Mouse (Mus musculus): Measurements from ENCODE around the gene Hist1h3c. TPM values are rescaled to one million over a fixed set of nuclear protein-coding genes. Genes with fewer than 3 reads are reported as not detected.
"Not testable (repeated sequence)": the region's sequence is repeated elsewhere in the genome, so short reads cannot be mapped to it uniquely, and the experiment has no call there.

Gene Hist1h3c
- total and polyA plus RNA-seq, 2 experiments = 0.20 to 8.0 TPM

DNA sequence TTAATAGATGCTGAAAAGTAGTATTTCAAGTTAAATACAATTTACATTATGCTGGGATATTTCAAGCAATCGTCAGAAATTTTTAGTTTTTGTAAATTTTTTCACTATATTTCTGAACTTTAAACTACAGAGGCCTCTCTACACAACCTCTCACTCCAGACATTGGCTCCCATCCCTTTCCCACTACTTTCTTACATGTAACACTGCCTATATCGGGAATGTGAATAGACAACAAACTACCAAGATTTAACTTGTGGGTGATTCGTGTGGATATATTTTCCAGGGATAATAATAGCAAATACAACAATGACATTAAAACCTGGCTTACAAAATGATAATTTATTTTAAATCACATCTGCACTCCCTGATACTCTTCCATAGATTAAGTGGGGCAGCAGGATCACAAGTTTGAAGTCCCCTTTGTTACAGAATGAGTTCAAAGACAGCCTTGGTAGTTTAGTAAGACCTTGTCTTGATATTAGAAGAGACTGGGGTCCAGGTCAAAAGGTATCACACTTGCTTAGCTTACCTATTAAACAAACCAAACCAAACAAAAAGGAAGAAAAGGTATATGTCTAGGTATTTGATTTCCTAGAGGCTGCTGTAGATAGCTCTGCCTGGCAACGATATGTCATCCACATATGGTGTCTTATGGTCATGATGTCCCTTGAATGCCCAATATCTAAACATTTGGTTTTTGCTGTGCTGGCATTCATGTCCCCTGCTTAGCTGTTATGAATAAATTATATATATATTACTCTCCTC lies 8.1 kb upstream of the Hist1h3c start:
- TF ChIP-seq POLR2A (IDR thresholded peaks at IDR 0.05; ENCODE audit: extremely low read depth, insufficient read depth, low read length) = no peak
- no peak for TF ChIP-seq CTCF (IDR thresholded peaks at IDR 0.05; ENCODE audit: low read depth, low read length)
- Histone ChIP-seq H3K4me3 (ENCODE audit: insufficient read depth, low read depth, low read length) (no peak overlapping the region), H3K27ac (replicated peaks; ENCODE audit: insufficient read depth, low read depth, low read length) (no peak overlapping the region), H3K9ac (ENCODE audit: low read depth, low read length) (no peak overlapping the region), H3K27me3 (ENCODE audit: control insufficient read depth, insufficient read depth, low read length) (no peaks in the 10 kb centered on the region), H3K79me2 (ENCODE audit: control insufficient read depth, insufficient read depth, low read length) (no peaks in the 10 kb centered on the region), H3K4me1 (ENCODE audit: control insufficient read depth, insufficient read depth, low read length) (peaks cover 4% of the 10 kb centered on the region), H3K36me3 (ENCODE audit: control insufficient read depth, insufficient read depth, low read length) (no peaks in the 10 kb centered on the region)
- WGBS = 66% methylated on average over 4 of the region's 4 CpGs
- no peak for DNase-seq (ENCODE audit: extremely low read depth, low read depth, low spot score)

- no peaks in the 10 kb centered on the region for H3K79me2 ChIP-seq (ENCODE audit: control insufficient read depth, insufficient read depth, low read length)
- no peaks in the 10 kb centered on the region for H3K36me3 ChIP-seq (ENCODE audit: control insufficient read depth, insufficient read depth, low read length)
- no peaks in the 10 kb centered on the region for H3K27me3 ChIP-seq (ENCODE audit: control insufficient read depth, insufficient read depth, low read length)
- TF ChIP-seq CTCF (IDR thresholded peaks at IDR 0.05; ENCODE audit: low read depth, low read length) (no peak), POLR2A (IDR thresholded peaks at IDR 0.05; ENCODE audit: extremely low read depth, insufficient read depth, low read length) (no peak)
- 15% methylated on average over 6 of the region's 6 CpGs for WGBS
- peaks cover 4% of the 10 kb centered on the region for H3K4me1 ChIP-seq (ENCODE audit: control insufficient read depth, insufficient read depth, low read length)
- H3K27ac ChIP-seq (replicated peaks; ENCODE audit: insufficient read depth, low read depth, low read length) = no peak overlapping the region
- H3K9ac ChIP-seq (ENCODE audit: low read depth, low read length) = no peak overlapping the region
- DNase-seq (ENCODE audit: extremely low read depth, low read depth, low spot score) = no peak
- no peak overlapping the region for H3K4me3 ChIP-seq (ENCODE audit: insufficient read depth, low read depth, low read length)
Observed at GRCm38 (mm10) chr13:23752742-23753172, 7.4 kb upstream of the Hist1h3c start.

- H3K79me2 ChIP-seq (ENCODE audit: control insufficient read depth, insufficient read depth, low read length); H3K27me3 ChIP-seq (ENCODE audit: control insufficient read depth, insufficient read depth, low read length); H3K36me3 ChIP-seq (ENCODE audit: control insufficient read depth, insufficient read depth, low read length); H3K4me1 ChIP-seq (ENCODE audit: control insufficient read depth, insufficient read depth, low read length): not testable (repeated sequence)
- Histone ChIP-seq H3K27ac (replicated peaks; ENCODE audit: insufficient read depth, low read depth, low read length) (peak within 1 kb of the TSS; percentile 96), H3K9ac (ENCODE audit: low read depth, low read length) (peak within 1 kb of the TSS; percentile 77), H3K4me3 (ENCODE audit: insufficient read depth, low read depth, low read length) (peak within 1 kb of the TSS; percentile 67; the same call in 1 of the 2 replicates)
- DNase-seq (ENCODE audit: extremely low read depth, low read depth, low spot score) = peak; percentile 86
- 3% methylated on average over 20 of the region's 47 CpGs for WGBS
Observed at GRCm38 (mm10) chr13:23752067-23752741, 6.8 kb upstream of the Hist1h3c start, which contains the start of gene Hist1h3b. Hist1h3b (plus strand) TSS chr13:23752267.

DNA sequence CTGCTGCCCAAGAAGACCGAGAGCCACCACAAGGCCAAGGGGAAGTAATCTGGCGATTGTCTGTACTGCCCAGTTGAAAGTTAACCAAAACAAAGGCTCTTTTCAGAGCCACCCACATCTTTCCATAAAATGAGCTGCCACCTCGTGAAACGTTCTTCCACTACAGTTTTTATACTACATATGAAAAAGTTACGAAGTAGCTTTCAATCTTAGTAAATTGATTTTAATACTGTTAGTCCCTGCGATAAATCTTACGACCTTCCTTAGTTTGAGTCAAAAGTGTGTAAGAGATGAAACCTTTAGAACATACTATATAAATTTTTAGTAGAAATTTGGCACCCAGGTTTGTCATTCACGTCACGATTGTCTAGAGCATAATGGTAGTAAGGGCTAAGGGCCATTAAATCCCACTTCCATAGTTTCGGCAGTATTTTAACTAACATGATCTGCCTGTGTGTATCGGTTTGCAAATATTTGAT lies 6.1 kb upstream of the Hist1h3c start:
- TF ChIP-seq POLR2A (IDR thresholded peaks at IDR 0.05; ENCODE audit: extremely low read depth, insufficient read depth, low read length) = no peak
- TF ChIP-seq CTCF (IDR thresholded peaks at IDR 0.05; ENCODE audit: low read depth, low read length) = no peak
- 4% methylated on average over 11 of the region's 11 CpGs for WGBS
- Histone ChIP-seq H3K27ac (replicated peaks; ENCODE audit: insufficient read depth, low read depth, low read length) (peak overlapping the region; percentile 67; the same call in 1 of the 2 replicates), H3K4me1 (ENCODE audit: control insufficient read depth, insufficient read depth, low read length) (peaks cover 4% of the 10 kb centered on the region), H3K36me3 (ENCODE audit: control insufficient read depth, insufficient read depth, low read length) (no peaks in the 10 kb centered on the region), H3K79me2 (ENCODE audit: control insufficient read depth, insufficient read depth, low read length) (no peaks in the 10 kb centered on the region), H3K27me3 (ENCODE audit: control insufficient read depth, insufficient read depth, low read length) (no peaks in the 10 kb centered on the region), H3K9ac (ENCODE audit: low read depth, low read length) (0 out of 2 replicates have a peak overlapping the region, but pooled peaks have one; percentile 41), H3K4me3 (ENCODE audit: insufficient read depth, low read depth, low read length) (peak overlapping the region; percentile 34; the same call in 1 of the 2 replicates)
- DNase-seq (ENCODE audit: extremely low read depth, low read depth, low spot score) = no peak

- Histone ChIP-seq H3K27ac (replicated peaks; ENCODE audit: insufficient read depth, low read depth, low read length) (peak within 1 kb of the TSS; percentile 96), H3K9ac (ENCODE audit: low read depth, low read length) (peak within 1 kb of the TSS; percentile 77), H3K4me3 (ENCODE audit: insufficient read depth, low read depth, low read length) (peak within 1 kb of the TSS; percentile 67)
- not testable (repeated sequence) for H3K79me2 ChIP-seq (ENCODE audit: control insufficient read depth, insufficient read depth, low read length); H3K4me1 ChIP-seq (ENCODE audit: control insufficient read depth, insufficient read depth, low read length); H3K36me3 ChIP-seq (ENCODE audit: control insufficient read depth, insufficient read depth, low read length); H3K27me3 ChIP-seq (ENCODE audit: control insufficient read depth, insufficient read depth, low read length)
- peak; percentile 88 for DNase-seq (ENCODE audit: extremely low read depth, low read depth, low spot score)
- WGBS = under 1% methylated on average over 34 of the region's 47 CpGs
Observed at GRCm38 (mm10) chr13:23750839-23751477, 5.6 kb upstream of the Hist1h3c start, which contains the start of gene Hist1h2ab. Hist1h2ab (plus strand) TSS chr13:23751126.
